ENCODE assay signal across 7 mouse cellular contexts in the genomic region with DNA sequence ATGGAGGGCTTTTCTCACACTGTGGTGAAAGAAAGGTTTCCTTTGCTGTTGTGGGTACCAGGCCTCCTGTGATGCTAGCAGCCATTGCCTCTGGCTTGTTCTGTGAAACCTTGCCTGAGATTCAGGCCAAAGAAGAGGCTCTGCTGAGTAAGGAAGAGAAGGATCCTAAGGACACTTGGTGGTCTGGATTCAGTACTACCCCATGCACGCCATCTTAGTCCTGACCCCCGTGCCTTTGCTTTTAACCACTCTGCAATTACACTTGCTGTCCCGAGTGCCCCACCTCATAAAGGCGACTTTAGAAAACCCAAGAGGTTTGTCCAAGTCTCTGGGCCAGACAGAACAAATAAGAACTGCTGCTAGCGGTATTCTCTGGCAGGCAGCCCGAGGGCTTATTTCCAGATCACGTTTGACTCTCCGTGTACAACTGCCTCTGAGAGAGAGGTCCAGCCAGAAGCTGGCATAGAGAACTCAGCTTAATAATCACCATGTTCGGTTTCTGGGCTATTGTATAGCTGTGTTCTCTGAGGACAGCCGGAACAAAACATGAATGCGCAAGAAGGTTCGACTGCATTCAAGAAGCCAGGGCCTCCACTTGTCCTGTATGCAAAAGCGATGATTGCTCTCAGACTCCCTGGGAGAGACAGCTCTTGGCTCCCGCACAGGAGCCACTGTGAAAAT. TPM values are rescaled to one million over a fixed set of nuclear protein-coding genes. Genes with fewer than 3 reads are reported as not detected.
A peak's percentile ranks its signal among the peaks of the same experiment; 100 is the strongest.
DNase-seq lines count a peak whose midpoint lies in the region; ATAC-seq and TF ChIP-seq lines count a peak whose summit lies in the region.

No protein-coding gene starts in this region.

- peak; percentile 21; the same call in 1 of the 2 replicates for ATAC-seq in limb, embryonic 13.5 days (ENCODE audit: low FRiP score, low read depth)

- H3K4me3 ChIP-seq in limb, embryonic 13.5 days = no peak overlapping the region
- no peak overlapping the region for H3K4me3 ChIP-seq in thymus, adult 2 months (ENCODE audit: control insufficient read depth, insufficient read depth, low read length)

- peaks cover 20% of the 10 kb centered on the region for H3K9me3 ChIP-seq in limb, embryonic 13.5 days

- no peaks in the 10 kb centered on the region for H3K27me3 ChIP-seq in limb, embryonic 13.5 days
- H3K27me3 ChIP-seq in thymus, adult 2 months (ENCODE audit: control insufficient read depth, insufficient read depth, low read length) = no peaks in the 10 kb centered on the region

- H3K9ac ChIP-seq in limb, embryonic 13.5 days = no peak overlapping the region

- H3K36me3 ChIP-seq in limb, embryonic 13.5 days = no peaks in the 10 kb centered on the region
- no peaks in the 10 kb centered on the region for H3K36me3 ChIP-seq in thymus, adult 2 months (ENCODE audit: control insufficient read depth, insufficient read depth, low read length)

- peaks cover 31% of the 10 kb centered on the region for H3K4me1 ChIP-seq in limb, embryonic 13.5 days
- H3K4me1 ChIP-seq in thymus, adult 2 months (replicated peaks; ENCODE audit: control insufficient read depth, insufficient read depth, low read length) = peaks cover 12% of the 10 kb centered on the region; the same call in 1 of the 2 replicates

- no peak for TF ChIP-seq POLR2A in thymus, adult 2 months (IDR thresholded peaks at IDR 0.05; ENCODE audit: control insufficient read depth, extremely low read depth, insufficient read depth, low read length, poor library complexity)

- peak overlapping the region; percentile 79 for H3K27ac ChIP-seq in limb, embryonic 13.5 days
- H3K27ac ChIP-seq in thymus, adult 2 months (ENCODE audit: control insufficient read depth, insufficient read depth, low read length) = no peak overlapping the region

- TF ChIP-seq CTCF in thymus, adult 2 months (IDR thresholded peaks at IDR 0.05; ENCODE audit: borderline replicate concordance, control insufficient read depth, extremely low read depth, insufficient read depth, low read length, poor library complexity) = no peak

- peak; percentile 69 to 82 for DNase-seq in adrenal gland, postnatal 36 days
- peak; percentile 67 for DNase-seq in cerebellum, postnatal 36 days
- peak; percentile 92 for DNase-seq in heart, adult 8-10 months (ENCODE audit: low spot score)
- peak; percentile 60 for DNase-seq in kidney, adult 9 months
- peak; percentile 62 to 66 for DNase-seq in right cerebral cortex, adult 2 months (ENCODE audit: low spot score in 2 of 2)
- DNase-seq in thymus, adult 2 months = no peak

- no peak overlapping the region for H3K4me2 ChIP-seq in limb, embryonic 13.5 days (replicated peaks)

- WGBS in limb, embryonic 13.5 days = 55% methylated on average over 14 of the region's 14 CpGs
- WGBS in thymus, adult 2 months = 86% methylated on average over 14 of the region's 14 CpGs

RNA-seq across cellular contexts. Expression of a gene that starts 51.3 kb away (rescaled TPM):
- 100 to 1,000 TPM; 117 to 215 TPM for total RNA-seq in adrenal gland, postnatal 36 days (2021)
- total RNA-seq in heart, adult 8-10 months (2022) = 10 to 100 TPM; 74.9 to 84.2 (median 79.7) TPM
- polyA plus RNA-seq in limb, embryonic 13.5 days (2015; fragmentation: Nextera tagmentation; extraction: Ambion mirVana) = 134 and 136 TPM in 2 replicates
- polyA plus RNA-seq in thymus, adult 2 months (2012; rRNA removed) = 218 and 232 TPM in 2 replicates
